Mouse (Mus musculus) cerebellum, adult (tissue): Measurements from ENCODE around the gene Pkmyt1.

Experiments used
- ATAC-seq: cut with Nextera tagmentation; 2 replicates; pipeline ENCODE4 v1.9.2; 2017; ENCODE audit warnings: mild to moderate bottlenecking, moderate library complexity, mixed read lengths; ENCODE audit not compliant: insufficient number of reproducible peaks, low FRiP score, low TSS enrichment

Gene Pkmyt1

DNA sequence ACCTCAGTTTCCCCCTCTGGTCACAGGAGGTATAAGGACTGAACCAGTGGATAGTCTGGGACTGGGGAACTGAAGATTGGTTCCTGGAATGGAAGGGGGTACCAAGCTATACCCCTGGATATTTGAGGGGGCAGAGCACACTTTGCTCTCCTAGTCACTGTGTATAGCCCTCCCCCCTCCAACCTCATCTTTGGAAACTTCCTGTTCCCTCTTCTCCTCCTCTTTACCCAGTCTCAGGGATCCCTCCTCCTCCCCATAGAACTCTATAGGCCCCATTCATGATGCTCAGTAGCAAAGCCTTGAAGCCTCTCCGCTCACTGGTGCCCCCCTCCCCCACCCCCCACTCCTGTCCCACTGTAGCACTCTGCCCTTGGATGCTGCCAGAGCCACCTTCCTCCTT, 6.7 kb upstream of the Pkmyt1 start:
- no peak for ATAC-seq

DNA sequence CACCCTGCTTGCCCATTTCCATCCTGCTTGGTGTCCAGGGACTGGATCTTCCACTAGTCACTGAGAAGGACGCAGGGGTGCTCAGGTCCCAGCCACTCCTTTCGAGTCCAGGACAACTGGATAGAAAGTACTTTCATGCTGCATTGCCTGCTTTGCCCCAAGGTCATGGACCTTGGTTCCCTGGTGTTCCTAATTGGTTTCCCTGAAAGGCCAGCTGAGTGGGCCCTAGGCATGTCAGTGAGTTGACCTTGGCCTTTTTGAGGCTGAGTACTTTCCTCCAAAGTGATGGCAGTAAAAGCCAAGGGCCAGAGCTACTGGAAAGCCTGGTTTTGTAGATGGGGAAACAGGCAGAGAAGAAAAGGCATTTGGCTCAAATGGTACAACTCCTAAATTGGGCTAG, 4.2 kb upstream of the Pkmyt1 start:
- ATAC-seq = no peak

DNA sequence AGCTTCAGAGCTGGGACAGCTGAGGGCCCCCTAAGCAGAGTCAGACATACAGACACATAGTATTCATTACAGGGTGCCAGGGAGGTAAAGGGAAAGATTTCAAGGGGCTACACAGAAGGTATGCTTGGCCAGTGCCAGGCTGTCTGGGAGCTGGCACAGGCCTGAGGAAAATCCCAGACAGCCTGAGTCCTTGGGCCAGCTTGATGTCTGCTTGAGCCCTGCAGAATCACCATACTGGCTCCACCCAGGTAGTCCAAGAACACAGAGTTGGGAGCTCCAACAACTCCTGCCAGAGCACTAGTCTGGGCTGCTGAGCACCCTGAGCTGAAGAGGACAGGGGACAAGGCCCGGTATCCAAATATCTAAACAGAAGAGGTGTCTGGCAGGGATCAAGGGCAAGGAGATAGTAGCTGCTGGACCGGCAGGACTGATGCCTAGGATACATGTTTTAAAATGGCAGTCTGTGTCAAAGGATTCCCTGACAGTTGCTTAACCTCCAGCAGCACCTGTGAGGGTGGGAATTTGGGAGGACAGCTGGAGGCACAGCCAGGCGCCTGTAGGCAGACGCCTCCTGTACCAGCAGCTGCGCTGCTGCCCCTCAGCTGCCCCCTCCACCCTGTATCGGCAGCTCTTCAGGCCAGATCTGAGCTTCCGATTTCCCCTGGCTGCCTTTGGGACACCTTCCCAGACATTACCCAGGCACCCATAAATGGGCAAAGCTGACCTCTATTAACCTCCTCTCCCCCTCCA, 3.6 kb upstream of the Pkmyt1 start, which contains the start of gene 1520401A03Rik:
TSS of gene 1520401A03Rik (minus strand) at position 408 of the 750 bp plus-strand sequence.
- ATAC-seq = no peak

DNA sequence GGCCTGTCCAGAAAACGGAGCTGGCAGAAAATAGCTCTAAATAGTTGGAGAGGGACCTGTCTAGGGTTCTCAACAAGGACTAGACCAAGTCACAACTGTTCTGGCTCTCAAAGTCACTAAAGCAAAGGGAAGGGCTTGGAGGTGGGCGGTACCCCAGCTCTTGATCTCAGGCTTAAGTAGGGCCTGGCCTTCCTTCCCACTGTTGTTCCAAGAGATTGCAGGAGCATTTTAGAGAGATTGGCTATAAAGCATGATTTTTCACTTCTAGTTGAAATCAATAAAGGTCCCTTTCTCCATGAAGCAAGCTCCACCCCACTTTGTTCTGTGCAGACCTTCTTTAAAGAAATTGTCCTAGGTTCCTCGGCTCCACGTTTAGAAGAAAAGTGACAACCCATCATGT, 659 bp upstream of the Pkmyt1 start:
- ATAC-seq = no peak

DNA sequence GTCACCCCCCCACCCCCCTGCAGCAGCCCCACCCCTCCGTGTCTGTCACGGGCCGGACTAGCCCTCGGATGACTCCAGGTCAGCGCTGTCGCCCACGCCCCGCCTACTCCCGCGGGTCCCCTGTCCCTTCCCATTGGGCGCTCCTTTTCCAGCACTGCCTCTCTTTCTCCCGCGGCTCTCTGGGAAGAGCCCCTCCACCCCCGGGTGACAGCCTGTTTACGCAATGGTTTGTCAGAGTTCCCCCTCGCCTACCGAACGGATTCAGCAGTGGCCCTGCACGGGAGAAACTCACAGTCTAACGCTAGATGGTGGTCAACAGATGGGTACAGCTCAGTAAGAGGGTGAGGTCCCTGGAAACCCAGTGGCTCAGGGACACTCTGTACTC, 614 bp downstream of the Pkmyt1 start:
- peak; percentile 73 for ATAC-seq

DNA sequence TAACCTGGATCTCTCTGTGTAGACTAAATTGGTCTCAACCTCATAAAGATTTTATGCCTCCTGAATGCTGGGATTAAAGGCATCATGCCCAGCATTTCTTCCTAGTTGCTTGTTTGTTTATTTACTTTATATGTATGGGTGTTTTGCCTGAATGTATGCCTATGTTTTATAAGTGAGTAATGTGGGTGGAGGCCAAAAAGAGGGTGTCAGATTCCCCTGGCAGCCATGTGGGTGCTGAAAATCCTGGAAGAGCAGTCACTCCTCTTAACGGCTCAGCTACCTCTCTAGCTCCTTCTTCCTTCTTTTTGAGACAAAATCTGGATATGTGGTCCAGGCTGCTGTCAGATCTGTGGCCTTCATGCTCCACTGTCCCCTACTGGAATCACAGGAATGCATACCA, 4.3 kb downstream of the Pkmyt1 start:
- no peak for ATAC-seq

DNA sequence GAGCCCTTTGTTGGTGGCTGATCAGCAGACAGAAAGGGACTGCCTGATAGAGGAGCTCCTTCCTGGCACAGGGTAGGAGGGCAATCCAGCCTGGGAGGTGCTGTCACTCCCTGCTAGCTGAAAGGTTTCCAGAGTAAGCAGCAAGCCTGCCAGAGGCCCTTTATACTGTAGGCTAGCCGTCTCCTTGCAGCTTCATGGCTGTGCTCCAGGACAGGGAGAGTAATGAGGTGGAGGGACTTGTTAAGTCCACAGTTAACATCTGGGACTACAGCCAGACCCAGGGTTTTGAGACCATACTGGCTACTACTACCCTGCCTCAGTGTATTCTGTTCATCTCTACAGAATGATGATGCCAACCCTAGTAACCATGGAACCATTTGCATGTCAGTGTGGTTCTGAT, 8.2 kb downstream of the Pkmyt1 start:
- ATAC-seq = no peak

DNA sequence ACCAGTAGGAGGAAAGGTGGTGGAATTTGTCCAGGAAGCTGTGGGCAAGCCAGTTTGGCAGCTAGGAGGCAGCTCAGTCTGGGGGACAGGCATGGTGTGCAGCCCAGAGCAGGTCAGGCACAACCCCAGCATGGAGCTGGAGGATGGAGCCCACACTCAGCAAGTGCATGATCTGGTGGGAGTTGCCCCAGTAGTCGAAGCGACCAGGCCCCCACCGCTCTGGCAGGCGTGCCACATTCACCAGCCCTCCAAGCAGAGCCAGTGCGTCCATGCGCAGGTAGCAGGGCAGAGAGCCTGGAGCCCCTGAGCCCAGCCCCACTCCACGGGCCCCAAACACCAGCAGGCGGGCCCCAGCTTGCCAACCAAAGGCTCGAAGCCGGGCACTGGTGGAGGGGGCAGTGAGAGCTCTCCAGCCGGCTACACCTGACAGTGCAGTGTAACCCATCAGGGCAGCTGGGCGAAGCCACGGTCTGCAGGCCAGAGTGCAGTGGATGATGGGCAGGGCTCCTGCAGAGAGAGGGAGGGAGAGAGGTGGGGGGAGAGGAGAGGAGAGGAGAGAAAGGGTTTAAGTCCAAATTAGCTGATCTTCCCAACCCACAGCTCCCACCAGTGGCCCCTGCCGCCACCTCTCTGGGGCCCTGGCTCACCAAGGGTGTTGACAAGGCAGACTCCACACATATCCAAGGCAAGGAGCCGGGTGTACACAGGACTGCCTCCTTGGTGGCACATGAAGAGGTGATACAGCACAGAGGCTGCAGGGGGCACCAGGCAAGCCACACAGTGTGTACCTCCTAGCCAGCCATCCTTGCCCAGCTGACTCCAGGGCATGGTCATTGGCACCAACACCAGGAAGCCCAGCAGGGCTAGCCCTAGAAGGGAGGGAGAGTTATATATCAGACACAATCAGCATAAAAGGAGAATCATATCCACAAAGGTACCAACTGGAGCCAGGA, 11.6 kb downstream of the Pkmyt1 start:
- no peak for ATAC-seq

DNA sequence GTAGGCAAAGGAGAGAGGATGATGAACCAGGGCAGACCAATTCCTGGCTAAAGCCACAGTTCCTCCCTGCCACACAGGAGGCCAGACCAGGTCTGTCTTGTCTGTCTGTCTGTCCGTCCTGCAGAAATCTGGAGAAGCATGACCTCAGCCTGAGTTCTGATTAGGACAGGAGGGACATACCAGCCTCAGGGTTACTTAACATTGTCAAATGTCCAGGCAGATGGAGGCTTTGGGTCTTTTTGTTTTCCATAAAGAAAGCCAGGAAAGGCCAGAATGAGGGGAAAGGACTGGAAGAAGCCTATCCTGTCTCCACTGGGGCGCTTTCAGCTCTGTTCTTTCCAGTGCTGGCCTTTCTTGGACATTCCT, 12.7 kb downstream of the Pkmyt1 start:
- no peak for ATAC-seq

DNA sequence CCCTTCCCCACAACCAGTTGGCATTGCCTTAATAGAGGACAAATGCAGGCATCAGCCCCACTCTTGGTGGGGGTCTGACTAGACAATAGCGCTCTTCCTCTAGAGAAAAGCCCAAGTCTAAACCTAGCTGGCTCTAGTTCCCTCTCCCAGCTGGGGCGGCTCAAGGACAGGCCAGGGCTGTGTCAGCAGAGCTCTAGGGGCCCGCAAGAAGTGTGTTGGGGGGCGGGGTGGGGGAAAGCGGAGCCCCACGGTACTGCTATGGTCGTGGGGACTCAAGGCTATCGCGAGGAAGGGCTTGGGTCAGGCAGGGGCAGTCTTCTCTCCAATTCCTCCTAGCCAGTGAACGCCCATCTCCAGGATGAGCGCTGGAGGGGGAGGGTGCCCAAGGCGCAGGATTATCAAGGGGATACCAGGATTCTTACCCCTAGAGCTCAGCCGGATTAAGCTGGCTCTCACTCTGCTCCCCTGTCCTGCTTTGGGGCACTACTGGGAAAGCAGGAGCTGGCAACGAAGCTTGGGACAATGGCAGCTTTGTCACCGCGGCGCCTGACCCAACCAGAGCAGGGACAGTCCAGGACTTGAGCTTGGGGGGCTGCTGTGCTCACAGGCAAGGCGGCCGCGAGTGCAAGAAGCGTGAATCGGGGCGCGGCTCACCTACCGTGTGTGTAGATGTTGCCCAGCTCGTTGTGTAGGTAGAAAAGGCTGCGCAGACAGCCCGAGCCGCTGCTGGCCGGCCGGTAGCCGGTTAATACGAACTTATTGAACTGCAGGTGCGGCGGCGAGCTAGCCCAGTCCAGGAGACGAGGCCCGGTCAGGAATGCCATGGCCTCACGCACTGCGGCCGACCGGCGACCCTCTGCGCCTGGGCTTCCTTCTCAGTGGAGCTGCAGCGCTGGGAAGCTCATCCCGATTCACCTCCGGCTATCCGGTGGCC, 13.3 kb downstream of the Pkmyt1 start:
- no peak for ATAC-seq

DNA sequence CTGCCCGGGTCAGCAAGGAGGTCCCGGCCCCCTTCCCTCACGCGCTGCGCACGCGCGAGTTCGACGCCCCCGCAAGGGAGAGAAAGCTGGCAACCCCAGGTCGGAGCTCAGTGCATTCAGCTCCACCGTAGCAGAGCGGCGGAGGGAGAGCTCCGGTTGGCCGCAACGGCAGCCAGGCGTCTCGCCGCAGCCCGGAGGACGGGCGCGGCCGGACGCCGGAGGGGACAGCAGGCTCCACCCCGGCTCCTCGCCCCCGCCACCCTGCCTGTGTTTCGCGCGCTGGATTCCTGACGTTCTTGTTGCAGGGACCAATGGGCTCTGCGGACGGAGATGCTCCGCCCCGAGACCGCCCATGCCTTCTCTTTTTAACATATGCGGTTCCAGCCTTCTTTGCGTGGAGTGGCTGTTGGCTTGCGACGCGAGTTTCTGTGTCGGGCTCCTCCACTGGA, 14.0 kb downstream of the Pkmyt1 start:
- ATAC-seq = peak; percentile 85

DNA sequence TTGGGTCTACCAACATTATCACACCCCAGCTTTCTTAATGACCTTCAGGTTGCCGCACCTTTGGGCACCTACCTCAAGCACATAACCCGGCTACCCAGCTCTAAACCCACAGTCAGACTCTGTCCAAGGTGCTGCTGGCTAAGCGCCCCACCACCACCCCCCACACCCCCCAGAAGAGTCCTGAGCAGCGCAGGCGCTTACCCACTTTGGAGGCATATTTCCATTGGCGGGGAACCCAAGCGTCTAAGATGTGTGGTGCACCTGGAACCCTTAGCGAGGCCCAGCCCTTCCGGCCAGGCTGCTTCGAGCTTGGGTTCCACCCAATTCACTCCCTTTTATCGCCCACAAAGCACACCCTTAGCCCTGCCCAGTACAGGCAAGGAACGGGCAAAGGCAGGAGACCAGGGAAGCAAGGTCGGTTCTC, 14.5 kb downstream of the Pkmyt1 start, which contains the start of gene Paqr4:
TSS of gene Paqr4 (minus strand) at position 270 of the 424 bp plus-strand sequence.
- ATAC-seq = no peak

DNA sequence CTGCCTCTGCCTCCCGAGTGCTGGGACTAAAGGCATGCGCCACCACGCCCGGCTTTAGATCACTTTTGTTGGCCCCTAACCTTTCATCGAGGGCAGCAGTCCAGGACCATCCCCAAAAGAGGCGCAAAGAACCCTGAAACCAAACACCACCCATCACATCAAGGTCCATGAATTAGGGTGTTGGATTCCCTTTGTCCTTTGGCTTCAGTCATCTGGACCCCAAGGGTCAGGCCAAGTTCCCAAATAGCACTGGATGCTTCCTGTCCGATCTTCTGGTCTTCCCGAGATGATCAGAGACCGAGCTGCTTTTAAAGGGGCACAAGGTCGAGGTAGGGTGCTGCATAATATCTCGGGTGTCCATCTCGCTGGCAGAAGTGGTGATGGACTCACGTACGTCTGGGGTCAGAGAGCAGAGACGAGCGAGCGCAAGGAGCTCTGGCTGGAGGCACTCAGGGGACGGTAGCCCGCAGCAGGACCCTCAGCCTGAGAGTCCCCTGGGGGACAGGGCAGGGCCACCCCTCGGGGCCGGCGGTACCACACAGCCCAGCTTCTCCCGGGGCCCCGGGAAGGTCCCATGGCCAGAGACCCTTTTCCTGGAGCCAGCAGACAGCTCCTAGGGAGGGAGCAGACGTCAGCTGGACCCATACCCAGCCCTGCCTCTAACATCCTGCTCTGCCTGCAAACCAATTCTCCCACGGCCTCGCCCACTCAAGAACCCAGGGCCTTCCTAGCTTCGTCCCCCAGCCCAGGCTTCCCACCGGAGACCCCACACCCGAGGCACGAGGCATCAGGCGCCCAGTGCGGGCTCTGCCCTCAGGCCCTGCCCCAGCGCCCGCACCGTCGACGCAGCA, 15.4 kb downstream of the Pkmyt1 start:
- no peak for ATAC-seq

DNA sequence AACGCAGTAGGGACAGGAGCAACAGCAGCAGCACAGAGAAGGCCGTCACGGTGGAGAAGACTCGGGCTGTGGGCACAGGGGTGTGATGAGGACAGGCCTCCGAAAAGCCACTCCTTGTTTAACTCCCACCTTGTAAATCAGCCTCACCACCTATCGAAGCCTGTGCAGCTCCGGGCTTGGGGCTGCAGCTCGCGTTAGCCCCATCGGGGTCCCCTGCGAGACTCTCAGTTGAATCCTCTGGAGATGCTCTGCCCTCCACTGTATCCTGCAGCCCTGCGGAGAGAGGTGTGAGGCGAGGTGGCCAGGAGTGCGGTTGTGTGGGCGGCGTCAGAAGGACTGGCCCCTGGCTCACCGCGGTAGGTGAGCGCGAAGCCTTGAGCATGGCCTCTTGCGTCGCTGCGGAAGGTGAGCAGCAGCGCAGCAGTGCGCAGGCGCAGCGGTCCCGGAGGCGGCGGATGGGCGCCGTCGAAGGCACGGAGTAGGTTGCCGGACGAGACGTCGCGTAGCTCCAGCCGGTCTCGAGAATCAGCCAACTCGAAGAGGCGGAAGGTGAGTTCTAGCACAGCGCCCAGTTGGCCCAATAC, 16.2 kb downstream of the Pkmyt1 start:
- no peak for ATAC-seq

DNA sequence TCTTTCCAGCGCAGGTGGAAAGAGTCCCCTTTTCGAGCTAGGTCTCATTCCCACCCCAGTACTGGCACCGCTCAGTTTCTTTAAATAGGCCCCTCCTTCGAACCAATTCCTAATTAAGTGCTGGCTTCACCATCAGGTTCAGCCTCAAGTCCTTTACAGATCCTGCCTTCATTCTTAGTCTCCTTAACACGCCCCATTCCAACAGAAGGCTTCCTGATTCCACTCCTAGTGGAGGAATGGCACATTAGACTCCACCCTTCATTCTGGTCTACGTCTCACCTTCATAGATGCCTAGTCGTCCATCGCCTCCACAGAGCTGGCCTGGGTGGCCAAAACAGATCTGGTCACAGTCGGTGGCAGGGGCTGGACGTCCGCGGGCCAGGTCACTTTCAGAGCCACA, 16.8 kb downstream of the Pkmyt1 start:
- no peak for ATAC-seq

DNA sequence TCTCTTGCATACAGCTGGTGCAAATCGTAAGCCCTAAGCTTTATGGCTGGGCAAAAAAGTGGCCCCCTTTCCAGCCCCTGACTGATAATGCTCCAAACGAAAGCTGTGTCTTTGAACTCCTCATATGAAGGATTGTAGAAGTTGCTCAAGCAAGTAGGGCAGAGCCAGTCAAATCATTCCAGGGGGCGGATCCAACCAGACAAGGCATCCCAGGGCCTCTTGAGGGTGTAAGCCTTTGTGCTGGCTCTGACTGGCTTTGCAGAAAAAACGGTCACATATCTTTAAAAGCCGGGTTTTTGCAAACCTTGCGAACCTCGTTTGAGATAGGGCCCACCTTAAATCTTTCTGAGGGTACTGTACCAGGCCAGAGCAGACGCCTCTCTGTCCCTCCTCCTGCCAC, 17.9 kb downstream of the Pkmyt1 start:
- ATAC-seq = no peak

DNA sequence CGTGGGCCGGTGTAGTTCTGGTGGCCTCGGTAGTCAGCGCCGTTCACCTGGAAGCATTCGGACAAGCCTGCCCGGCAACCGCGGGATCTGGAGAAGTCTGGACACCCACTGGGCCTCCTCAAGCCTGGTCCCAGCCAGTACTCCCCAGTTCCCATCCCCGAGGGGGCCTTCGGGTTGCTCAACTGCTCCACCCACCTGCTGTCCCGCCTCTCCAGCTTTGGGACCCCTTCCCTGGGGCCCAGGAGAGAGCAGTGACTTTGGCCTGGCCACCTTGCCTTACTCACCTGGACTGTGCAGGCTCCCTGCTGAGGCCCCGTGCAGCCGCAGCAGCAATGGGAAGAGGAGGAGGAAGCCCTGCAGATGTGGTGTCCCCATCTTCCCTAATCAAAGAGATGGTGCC, 18.5 kb downstream of the Pkmyt1 start:
- ATAC-seq = no peak

DNA sequence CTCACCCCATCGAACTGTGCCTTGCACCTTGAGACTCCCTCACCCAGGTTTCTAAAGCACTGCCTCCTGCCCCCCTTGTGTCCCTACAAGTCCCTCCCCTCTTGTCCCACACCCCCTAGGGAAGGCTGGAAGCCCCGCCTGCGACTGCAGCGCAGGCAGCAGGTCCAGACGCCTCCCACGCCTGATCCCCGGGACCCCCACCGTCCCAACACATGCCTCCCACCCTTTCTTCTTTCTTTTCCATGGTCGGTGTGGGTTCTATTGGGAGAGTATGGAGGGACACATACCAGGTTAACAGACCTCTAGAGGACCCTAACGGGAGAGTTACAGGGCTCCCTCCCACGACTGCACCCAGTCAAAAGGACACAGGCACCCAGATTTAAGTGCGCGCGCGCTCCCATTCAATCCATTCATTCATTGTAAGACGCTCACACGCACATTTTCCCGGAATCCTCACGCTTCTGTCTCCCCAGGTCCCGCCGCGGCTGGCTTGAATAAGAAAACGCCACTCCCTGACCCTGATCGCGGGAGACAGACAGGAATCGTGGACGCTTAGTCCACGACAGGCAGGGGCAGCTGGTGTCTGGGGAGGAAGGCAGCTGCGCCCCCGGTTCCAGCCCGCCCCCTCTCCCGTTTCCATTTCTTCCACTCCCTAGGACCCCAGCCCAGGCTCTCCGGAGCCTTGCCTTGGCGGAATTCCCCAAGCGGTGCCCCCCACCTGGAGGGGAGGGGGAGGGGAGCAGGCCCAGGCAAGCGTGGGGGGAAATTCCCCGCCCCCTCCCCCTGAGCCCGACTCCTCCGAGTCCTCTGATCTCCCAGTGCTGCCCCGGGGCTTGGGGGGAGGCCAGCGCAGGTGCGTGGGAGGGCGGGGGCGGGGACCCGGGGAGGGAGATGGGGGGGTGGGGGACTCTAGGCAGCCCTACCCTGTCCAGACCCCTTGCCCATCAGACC, 19.4 kb downstream of the Pkmyt1 start, which contains the start of gene Kremen2:
TSS of gene Kremen2 (minus strand) at position 533 of the 951 bp plus-strand sequence.
- no peak for ATAC-seq
